Mouse (Mus musculus): ENCODE results near the gene Tbc1d22a. TPM values are rescaled to one million over a fixed set of nuclear protein-coding genes. Genes with fewer than 3 reads are reported as not detected.

Gene Tbc1d22a
- polyA plus RNA-seq, 2 experiments = 8.7 to 15.5 TPM

DNA sequence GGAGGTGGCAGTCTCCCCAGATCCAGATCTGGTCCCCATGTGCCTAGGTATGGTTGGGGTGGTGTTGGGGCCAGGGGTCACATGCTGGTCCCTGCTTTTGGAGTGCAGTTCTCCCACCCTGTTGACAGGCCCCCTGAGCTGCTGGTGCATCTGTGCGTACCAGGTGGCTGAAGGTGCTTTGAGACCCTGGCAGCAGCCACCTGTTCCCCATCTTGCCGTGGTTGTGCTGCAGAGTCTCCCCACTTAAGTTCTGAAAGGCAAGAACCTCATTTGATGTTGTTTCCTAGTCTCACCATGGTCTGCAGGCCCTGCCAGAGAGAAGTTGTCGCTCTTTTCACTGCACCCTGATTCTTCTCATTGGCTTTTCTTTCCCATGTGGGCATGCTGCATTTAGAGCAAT is 90.6 kb downstream of the Tbc1d22a start:
- TF ChIP-seq POLR2A (IDR thresholded peaks at IDR 0.05; ENCODE audit: borderline replicate concordance, extremely low read depth, insufficient read depth, insufficient read length) = no peak
- DNase-seq (ENCODE audit: low spot score) = no peak
- Histone ChIP-seq H3K9ac (ENCODE audit: low read depth, low read length, severe bottlenecking) (no peak overlapping the region), H3K4me3 (replicated peaks; ENCODE audit: low read length) (no peak overlapping the region), H3K36me3 (ENCODE audit: control insufficient read depth, insufficient read depth, low read length) (peaks cover 5% of the 10 kb centered on the region; the same call in 1 of the 2 replicates), H3K27me3 (ENCODE audit: control insufficient read depth, insufficient read depth, low read length) (no peaks in the 10 kb centered on the region), H3K4me2 (replicated peaks; ENCODE audit: low read depth, low read length, severe bottlenecking) (no peak overlapping the region), H3K9me3 (ENCODE audit: control insufficient read depth, low read length) (no peaks in the 10 kb centered on the region), H3K27ac (replicated peaks; ENCODE audit: low read depth, low read length) (no peak overlapping the region), H3K4me1 (ENCODE audit: control insufficient read depth, insufficient read depth, low read length) (no peaks in the 10 kb centered on the region)
- ATAC-seq (ENCODE audit: low FRiP score, low read depth) = no peak
- WGBS = 82% methylated on average over 3 of the region's 3 CpGs

DNA sequence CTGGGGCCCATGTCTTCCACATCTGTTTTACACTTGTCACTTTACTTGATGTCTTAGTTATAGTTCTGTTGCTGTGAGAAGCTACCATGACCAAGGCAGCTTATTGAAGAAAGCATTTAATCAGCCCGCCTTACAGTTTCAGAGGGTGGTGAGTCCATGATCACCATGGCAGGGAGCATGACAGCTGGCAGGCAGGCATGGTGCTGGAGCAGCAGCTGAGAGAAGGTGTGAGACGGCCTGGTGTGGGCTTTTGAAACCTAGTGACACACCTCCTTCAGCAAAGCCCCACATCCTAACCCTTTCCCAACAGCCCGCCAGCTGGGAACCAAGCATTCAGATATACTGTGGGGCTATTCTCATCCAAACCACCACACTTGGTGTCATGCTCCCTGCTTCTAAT is 91.0 kb downstream of the Tbc1d22a start:
- H3K27me3 ChIP-seq (ENCODE audit: control insufficient read depth, insufficient read depth, low read length) = no peaks in the 10 kb centered on the region
- H3K4me2 ChIP-seq (replicated peaks; ENCODE audit: low read depth, low read length, severe bottlenecking) = no peak overlapping the region
- WGBS = 69% methylated on average over 3 of the region's 3 CpGs
- H3K4me1 ChIP-seq (ENCODE audit: control insufficient read depth, insufficient read depth, low read length) = no peaks in the 10 kb centered on the region
- no peak overlapping the region for H3K4me3 ChIP-seq (replicated peaks; ENCODE audit: low read length)
- ATAC-seq (ENCODE audit: low FRiP score, low read depth) (no peak), DNase-seq (ENCODE audit: low spot score) (no peak)
- no peaks in the 10 kb centered on the region for H3K9me3 ChIP-seq (ENCODE audit: control insufficient read depth, low read length)
- H3K9ac ChIP-seq (ENCODE audit: low read depth, low read length, severe bottlenecking) = no peak overlapping the region
- peaks cover 5% of the 10 kb centered on the region; the same call in 1 of the 2 replicates for H3K36me3 ChIP-seq (ENCODE audit: control insufficient read depth, insufficient read depth, low read length)
- TF ChIP-seq POLR2A (IDR thresholded peaks at IDR 0.05; ENCODE audit: borderline replicate concordance, extremely low read depth, insufficient read depth, insufficient read length) = no peak
- H3K27ac ChIP-seq (replicated peaks; ENCODE audit: low read depth, low read length) = no peak overlapping the region

DNA sequence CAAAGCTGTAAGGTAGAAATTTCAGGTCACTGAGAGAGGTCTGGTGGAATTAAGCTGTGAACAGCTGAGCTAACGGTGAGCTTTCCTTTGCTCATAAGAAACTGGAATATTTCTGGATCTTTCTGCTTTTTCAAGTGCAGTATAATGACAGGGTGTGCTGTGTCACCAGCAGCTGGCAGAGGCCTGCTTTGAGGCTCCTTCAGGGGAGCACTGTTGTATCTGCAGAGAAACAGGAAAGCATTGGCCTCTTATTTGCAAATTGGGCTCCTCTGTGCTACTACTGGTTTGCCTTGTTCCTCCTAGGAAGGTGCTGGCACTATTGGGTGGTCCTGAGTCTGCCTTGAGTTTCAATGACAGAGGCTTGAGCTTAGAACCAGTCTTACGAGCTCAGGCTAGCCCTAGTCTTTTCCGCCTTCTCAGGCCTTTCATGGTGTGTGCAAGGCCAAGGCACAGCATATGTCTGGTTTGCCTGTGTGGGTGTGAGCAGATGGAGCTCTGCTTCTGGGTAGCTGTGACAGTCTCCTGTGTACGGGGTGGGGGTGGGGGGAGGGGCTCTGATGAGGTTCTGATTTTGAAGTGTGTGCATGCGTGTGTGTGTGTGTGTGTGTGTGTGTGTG is 95.1 kb downstream of the Tbc1d22a start:
- Histone ChIP-seq H3K27me3 (ENCODE audit: control insufficient read depth, insufficient read depth, low read length) (no peaks in the 10 kb centered on the region), H3K27ac (replicated peaks; ENCODE audit: low read depth, low read length) (no peak overlapping the region), H3K9me3 (ENCODE audit: control insufficient read depth, low read length) (no peaks in the 10 kb centered on the region), H3K4me2 (replicated peaks; ENCODE audit: low read depth, low read length, severe bottlenecking) (no peak overlapping the region), H3K4me1 (ENCODE audit: control insufficient read depth, insufficient read depth, low read length) (no peaks in the 10 kb centered on the region), H3K4me3 (replicated peaks; ENCODE audit: low read length) (no peak overlapping the region), H3K36me3 (ENCODE audit: control insufficient read depth, insufficient read depth, low read length) (0 out of 2 replicates have a peak, but pooled peaks cover 4% of the 10 kb centered on the region), H3K9ac (ENCODE audit: low read depth, low read length, severe bottlenecking) (no peak overlapping the region)
- DNase-seq (ENCODE audit: low spot score) (no peak), ATAC-seq (ENCODE audit: low FRiP score, low read depth) (no peak)
- WGBS = 86% methylated on average over 5 of the region's 5 CpGs
- TF ChIP-seq POLR2A (IDR thresholded peaks at IDR 0.05; ENCODE audit: borderline replicate concordance, extremely low read depth, insufficient read depth, insufficient read length) = no peak

DNA sequence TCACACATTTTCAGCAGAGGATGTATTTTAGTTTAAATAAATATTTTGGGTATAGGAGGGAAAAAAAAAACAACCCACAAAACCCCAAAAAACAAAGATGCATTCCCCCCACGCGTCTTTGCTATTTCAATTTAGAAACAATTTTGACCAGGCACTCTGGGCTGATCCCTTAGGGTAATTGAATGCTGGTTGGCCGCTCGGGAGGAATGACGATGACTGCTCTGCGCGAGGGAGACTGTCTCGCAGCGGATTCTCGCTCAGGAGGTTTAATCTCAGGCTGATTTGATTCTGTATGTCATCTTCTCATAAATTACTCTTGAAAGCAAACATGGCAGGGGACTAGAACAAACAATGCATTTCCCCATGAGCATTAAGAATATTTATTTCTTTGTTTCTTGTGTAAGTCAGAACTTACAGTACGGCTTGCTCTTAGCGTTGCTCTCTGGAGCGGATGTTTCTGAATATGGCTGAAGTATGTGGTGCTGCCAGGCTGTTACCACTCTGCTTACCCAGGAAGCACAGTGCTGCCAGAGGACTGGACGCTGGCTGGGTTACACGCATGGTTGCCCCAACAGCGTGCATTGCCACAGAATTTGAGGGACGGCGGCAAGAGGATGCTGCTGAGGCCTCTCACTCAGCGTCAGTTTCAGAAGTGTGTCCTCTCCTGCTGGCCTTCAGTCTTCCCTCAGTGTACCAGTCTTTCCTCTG is 106.7 kb downstream of the Tbc1d22a start:
- no peaks in the 10 kb centered on the region for H3K27me3 ChIP-seq (ENCODE audit: control insufficient read depth, insufficient read depth, low read length)
- H3K4me2 ChIP-seq (replicated peaks; ENCODE audit: low read depth, low read length, severe bottlenecking) = no peak overlapping the region
- H3K4me3 ChIP-seq (replicated peaks; ENCODE audit: low read length) = no peak overlapping the region
- no peaks in the 10 kb centered on the region for H3K9me3 ChIP-seq (ENCODE audit: control insufficient read depth, low read length)
- H3K27ac ChIP-seq (replicated peaks; ENCODE audit: low read depth, low read length) = no peak overlapping the region
- H3K4me1 ChIP-seq (ENCODE audit: control insufficient read depth, insufficient read depth, low read length) = no peaks in the 10 kb centered on the region
- no peaks in the 10 kb centered on the region for H3K36me3 ChIP-seq (ENCODE audit: control insufficient read depth, insufficient read depth, low read length)
- ATAC-seq (ENCODE audit: low FRiP score, low read depth) (no peak), DNase-seq (ENCODE audit: low spot score) (no peak)
- TF ChIP-seq POLR2A (IDR thresholded peaks at IDR 0.05; ENCODE audit: borderline replicate concordance, extremely low read depth, insufficient read depth, insufficient read length) = no peak
- H3K9ac ChIP-seq (ENCODE audit: low read depth, low read length, severe bottlenecking) = no peak overlapping the region
- WGBS = 88% methylated on average over 19 of the region's 19 CpGs

DNA sequence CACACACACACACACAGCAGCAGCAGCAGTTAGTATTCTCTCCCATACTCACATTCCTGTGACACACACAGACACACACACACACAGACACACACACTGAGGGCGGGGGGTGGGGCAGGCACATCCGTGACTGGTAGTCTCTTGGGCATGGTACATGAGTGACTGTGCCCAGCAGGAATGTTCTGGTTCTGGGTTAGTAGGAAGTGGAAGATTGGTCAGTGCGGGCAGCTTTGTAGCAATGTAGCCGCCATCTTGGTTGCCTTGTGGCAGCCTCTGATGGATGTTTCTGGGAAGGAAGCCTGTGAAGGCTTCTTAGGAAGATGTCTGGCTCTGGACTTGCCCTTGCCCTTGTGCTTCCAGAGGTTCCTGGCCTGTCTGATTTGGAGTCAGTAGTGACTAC is 112.1 kb downstream of the Tbc1d22a start:
- no peak overlapping the region for H3K4me3 ChIP-seq (replicated peaks; ENCODE audit: low read length)
- no peaks in the 10 kb centered on the region for H3K4me1 ChIP-seq (ENCODE audit: control insufficient read depth, insufficient read depth, low read length)
- DNase-seq (ENCODE audit: low spot score) (no peak), ATAC-seq (ENCODE audit: low FRiP score, low read depth) (no peak)
- no peaks in the 10 kb centered on the region for H3K27me3 ChIP-seq (ENCODE audit: control insufficient read depth, insufficient read depth, low read length)
- H3K9ac ChIP-seq (ENCODE audit: low read depth, low read length, severe bottlenecking) = no peak overlapping the region
- no peaks in the 10 kb centered on the region for H3K9me3 ChIP-seq (ENCODE audit: control insufficient read depth, low read length)
- H3K36me3 ChIP-seq (ENCODE audit: control insufficient read depth, insufficient read depth, low read length) = no peaks in the 10 kb centered on the region
- no peak overlapping the region for H3K4me2 ChIP-seq (replicated peaks; ENCODE audit: low read depth, low read length, severe bottlenecking)
- H3K27ac ChIP-seq (replicated peaks; ENCODE audit: low read depth, low read length) = no peak overlapping the region
- TF ChIP-seq POLR2A (IDR thresholded peaks at IDR 0.05; ENCODE audit: borderline replicate concordance, extremely low read depth, insufficient read depth, insufficient read length) = no peak
- WGBS = 83% methylated on average over 4 of the region's 4 CpGs
